Mouse (Mus musculus) adrenal gland, adult 8-10 months (tissue): Measurements from ENCODE around the gene Lce3c. TPM values are rescaled to one million over a fixed set of nuclear protein-coding genes. Genes with fewer than 3 reads are reported as not detected.

Experiments
- DNase-seq: peaks from one replicate; pipeline ENCODE4 v3.0.0; 2022
- total RNA-seq, 4 experiments: library from RNA; stranded (reverse); gene quantifications; 2 replicates each; pipeline ENCODE4 v1.2.4; 2022

Lce3c gene
- not detected for total RNA-seq

- DNase-seq, result no peak
Observed at GRCm38 (mm10) chr3:92944186-92944585, at the start of gene Lce3c. Gene Lce3c (plus strand): TSS chr3:92944486.

GRCm38 (mm10) chr3:92894489-92894888, 49.8 kb upstream of the Lce3c start:
- DNase-seq, result no peak

- DNase-seq, result no peak
Observed at GRCm38 (mm10) chr3:92902992-92903391, 41.3 kb upstream of the Lce3c start.

GRCm38 (mm10) chr3:92903640-92904039, 40.6 kb upstream of the Lce3c start:
- no peak for DNase-seq

DNA sequence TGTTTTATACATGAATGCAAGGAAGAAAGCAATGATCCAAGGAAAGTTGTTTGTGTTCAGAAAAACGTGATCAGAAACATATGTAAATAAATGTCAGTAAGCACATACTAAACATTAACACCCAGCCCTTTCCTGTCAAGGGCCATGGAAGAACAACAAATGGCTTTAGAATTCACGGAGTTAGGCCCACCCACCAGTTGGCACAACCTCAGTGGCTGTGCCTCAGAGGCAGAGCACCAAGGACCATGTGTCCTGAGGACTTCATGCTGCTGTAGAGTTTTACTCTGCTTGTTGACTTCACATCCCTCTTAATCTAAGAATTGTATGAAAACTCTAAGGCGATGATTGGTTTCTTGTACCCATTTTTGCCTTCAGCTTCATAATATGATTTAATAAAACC, 39.1 kb upstream of the Lce3c start:
- DNase-seq, result no peak

- no peak for DNase-seq
Observed at GRCm38 (mm10) chr3:92907571-92907970, 36.7 kb upstream of the Lce3c start.

DNA sequence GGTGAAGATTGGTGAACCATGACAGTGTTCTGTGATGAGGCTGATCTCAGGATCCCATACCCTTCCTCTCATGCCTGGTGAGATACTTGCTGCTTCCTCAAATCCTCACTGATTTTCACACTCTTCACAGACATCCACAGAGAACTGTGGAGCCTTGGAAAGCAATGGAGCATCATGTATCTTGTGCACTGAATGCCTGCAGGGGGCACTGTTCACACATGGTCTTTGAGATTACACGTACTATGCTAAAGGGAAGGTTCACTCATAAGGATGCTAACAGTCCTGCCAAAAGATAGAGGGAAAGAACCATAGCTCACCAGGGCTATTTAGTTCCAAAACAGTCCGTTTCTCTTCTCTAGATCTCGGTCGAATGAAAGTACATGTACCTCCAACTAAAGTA, 23.9 kb upstream of the Lce3c start:
- DNase-seq, result peak; percentile 2

DNA sequence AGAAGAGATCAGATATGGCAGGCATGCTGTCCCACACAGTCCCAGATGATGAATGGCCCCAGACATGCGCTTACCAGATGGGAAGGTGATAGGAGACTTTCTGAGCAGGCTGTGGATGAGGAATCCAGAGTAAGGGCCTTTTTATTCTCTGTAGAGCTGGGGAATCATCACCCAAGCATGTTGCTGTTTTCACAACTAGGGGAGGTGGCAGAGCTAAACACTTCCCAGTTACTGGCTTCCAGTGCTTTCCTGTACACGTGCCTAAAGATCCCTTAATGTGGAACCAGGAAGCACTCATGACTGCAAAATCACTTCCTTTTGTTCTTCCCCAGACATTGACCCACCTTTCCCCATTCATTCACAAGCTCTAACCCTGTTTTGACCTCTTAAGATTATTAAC, 18.2 kb upstream of the Lce3c start, which contains the start of gene Lce3a:
Lce3a (minus strand) TSS at position 101 of the 400 bp plus-strand sequence.
- DNase-seq, result no peak

GRCm38 (mm10) chr3:92932679-92933078, 11.6 kb upstream of the Lce3c start, which contains the start of gene Lce3b:
Gene Lce3b (plus strand): TSS chr3:92932979.
- DNase-seq, result no peak

- no peak for DNase-seq
Observed at GRCm38 (mm10) chr3:92957090-92957489, 12.8 kb downstream of the Lce3c start, which contains the start of gene Lce3d. Gene Lce3d (plus strand): TSS chr3:92957390.

DNA sequence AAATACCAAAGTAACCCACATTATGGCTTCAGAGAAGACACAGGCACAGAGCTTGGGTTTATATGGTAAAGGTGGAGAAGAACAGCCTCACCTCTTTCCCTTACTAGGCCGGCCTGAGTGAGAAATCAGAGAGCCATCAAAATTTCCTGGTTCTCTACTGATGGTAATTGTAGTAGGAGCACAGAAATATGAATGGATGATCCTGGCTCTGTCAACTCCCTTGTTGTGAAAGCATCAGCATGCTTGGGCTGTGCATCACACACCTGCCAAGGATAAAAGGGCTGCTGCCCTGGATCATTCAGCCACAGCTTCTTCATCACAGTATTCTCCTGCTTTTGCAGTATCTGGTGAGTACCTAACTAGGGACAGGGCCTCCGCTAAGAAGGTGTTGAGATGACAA, 22.5 kb downstream of the Lce3c start, which contains the start of gene Lce3e:
Lce3e (plus strand) TSS at position 301 of the 400 bp plus-strand sequence.
- DNase-seq, result no peak

DNA sequence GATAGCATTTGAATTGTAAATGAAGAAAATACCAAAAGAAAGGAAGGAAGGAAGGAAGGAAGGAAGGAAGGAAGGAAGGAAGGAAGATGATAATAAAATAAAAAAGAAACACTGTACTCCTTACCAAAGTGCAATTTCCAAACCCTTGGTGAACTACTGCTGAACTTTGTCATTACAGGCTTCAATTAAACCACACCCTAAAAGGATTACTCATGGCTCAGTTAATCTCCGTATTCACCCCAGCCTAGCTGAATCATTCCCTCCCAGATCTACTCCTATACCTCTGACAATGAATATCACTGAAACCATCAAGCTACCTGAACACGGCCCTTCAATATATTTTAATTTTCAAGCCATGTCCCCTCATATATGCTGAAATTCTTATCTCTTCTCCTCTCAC, 34.2 kb downstream of the Lce3c start:
- no peak for DNase-seq

- DNase-seq, result no peak
Observed at GRCm38 (mm10) chr3:92991926-92992325, 47.6 kb downstream of the Lce3c start, which contains the start of gene Lce3f. Gene Lce3f (plus strand): TSS chr3:92992226.

Other genes starting within 250 kb of the Lce3c start
- not detected for gene Lce1e, start 235.4 kb upstream of the Lce3c start, total RNA-seq
- gene Lce1f, start 224.1 kb upstream of the Lce3c start, total RNA-seq, result not detected
- not detected for gene Gm38119, start 205.4 kb upstream of the Lce3c start, total RNA-seq
- gene Lce1g, start 192.1 kb upstream of the Lce3c start, total RNA-seq, result not detected
- gene Lce1h, start 179.4 kb upstream of the Lce3c start, total RNA-seq, result not detected
- gene Lce1i, start 165.6 kb upstream of the Lce3c start, total RNA-seq, result not detected
- not detected for gene Lce1j, start 154.0 kb upstream of the Lce3c start, total RNA-seq
- not detected for gene Lce1k, start 136.6 kb upstream of the Lce3c start, total RNA-seq
- not detected for gene Kprp, start 117.2 kb upstream of the Lce3c start, total RNA-seq
- gene Lce1l, start 93.2 kb upstream of the Lce3c start, total RNA-seq, result not detected
- not detected for gene 2310050C09Rik, start 74.3 kb upstream of the Lce3c start, total RNA-seq
- not detected for gene Lce3a, start 18.3 kb upstream of the Lce3c start, total RNA-seq
- not detected for gene Lce3b, start 11.5 kb upstream of the Lce3c start, total RNA-seq
- gene Lce3d, start 12.9 kb downstream of the Lce3c start, total RNA-seq, result not detected
- not detected for gene Lce3e, start 22.6 kb downstream of the Lce3c start, total RNA-seq
- gene Lce3f, start 47.7 kb downstream of the Lce3c start, total RNA-seq, result not detected
- gene Crct1, start 71.2 kb downstream of the Lce3c start, total RNA-seq, result not detected
- not detected for gene Lce1m, start 74.6 kb downstream of the Lce3c start, total RNA-seq
- gene Gm4858, start 124.3 kb downstream of the Lce3c start, total RNA-seq, result not detected
- not detected for gene Crnn, start 200.3 kb downstream of the Lce3c start, total RNA-seq